Mouse (Mus musculus) forebrain, postnatal 0 days (tissue): Measurements from ENCODE around the gene Dapk1. TPM values are rescaled to one million over a fixed set of nuclear protein-coding genes. Genes with fewer than 3 reads are reported as not detected.
A peak's percentile ranks its signal among the peaks of the same experiment; 100 is the strongest.

Experiments used
- ATAC-seq: fragments of 200-750 bp; cut with Nextera tagmentation; 2 replicates; pipeline ENCODE4 v1.8.0; 2017; ENCODE audit warnings: mild to moderate bottlenecking, moderate library complexity
- DNase-seq: peaks from one replicate; pipeline ENCODE4 v3.0.0-alpha.2; 2015
- H3K27ac ChIP-seq: fragments of 300-500 bp; sonication (generic); 2 replicates; pipeline ENCODE4 v1.5.1; 2014; ENCODE audit warnings: low read depth, mild to moderate bottlenecking, antibody characterized with exemption, low read length, moderate library complexity, mixed read lengths
- H3K27me3 ChIP-seq: fragments of 300-500 bp; sonication (generic); 2 replicates; pipeline ENCODE4 v1.6.1; 2014; ENCODE audit warnings: mild to moderate bottlenecking, low read length, mixed read lengths; ENCODE audit not compliant: insufficient read depth
- H3K36me3 ChIP-seq: fragments of 300-500 bp; sonication (generic); 2 replicates; pipeline ENCODE4 v1.6.1; 2014; ENCODE audit warnings: mild to moderate bottlenecking, moderate library complexity; ENCODE audit not compliant: insufficient read depth
- H3K4me1 ChIP-seq: fragments of 300-500 bp; sonication (generic); 2 replicates; pipeline ENCODE4 v1.6.1; 2014; ENCODE audit warnings: antibody characterized with exemption; ENCODE audit not compliant: insufficient read depth
- H3K4me2 ChIP-seq: fragments of 300-500 bp; sonication (generic); 2 replicates; pipeline ENCODE4 v1.6.1; 2014; ENCODE audit warnings: low read depth, mild to moderate bottlenecking, moderate library complexity
- H3K4me3 ChIP-seq: fragments of 300-500 bp; sonication (generic); 2 replicates; pipeline ENCODE4 v1.5.1; 2014; ENCODE audit warnings: low read depth, low read length, mixed read lengths
- H3K9ac ChIP-seq: fragments of 300-500 bp; sonication (generic); 2 replicates; pipeline ENCODE4 v1.6.1; 2014; ENCODE audit warnings: mild to moderate bottlenecking
- H3K9me3 ChIP-seq: fragments of 300-500 bp; sonication (generic); 2 replicates; pipeline ENCODE4 v1.6.1; 2016; ENCODE audit warnings: low read length
- CTCF ChIP-seq: sonication (generic); IDR thresholded peaks from 2 replicates; pipeline ENCODE4 v1.5.1; 2016; ENCODE audit warnings: antibody characterized with exemption, control low read depth, low read depth
- WGBS: fragments of 180-500 bp; shearing (Covaris S2); extraction: QIAGEN DNeasy Blood & Tissue Kit; methylation state at CpG from one replicate; pipeline ENCODE4 v1.1.7; 2014; 5-methylcytosine and 5-hydroxymethylcytosine counted together
- polyA plus RNA-seq: library from polyadenylated mRNA; unstranded; fragments of >200 nt; fragmentation: Nextera tagmentation; extraction: Ambion mirVana; gene quantifications from 2 replicates; pipeline ENCODE4 v1.2.1, GENCODE M21; 2015
- total RNA-seq: library from RNA; depleted of rRNA; stranded (reverse); fragments of >200 nt; gene quantifications from 2 replicates; pipeline ENCODE4 v1.2.3, GENCODE M21; 2014

Gene Dapk1
- total and polyA plus RNA-seq, 2 experiments from 2014 or later = 35.6 to 72.6 TPM

DNA sequence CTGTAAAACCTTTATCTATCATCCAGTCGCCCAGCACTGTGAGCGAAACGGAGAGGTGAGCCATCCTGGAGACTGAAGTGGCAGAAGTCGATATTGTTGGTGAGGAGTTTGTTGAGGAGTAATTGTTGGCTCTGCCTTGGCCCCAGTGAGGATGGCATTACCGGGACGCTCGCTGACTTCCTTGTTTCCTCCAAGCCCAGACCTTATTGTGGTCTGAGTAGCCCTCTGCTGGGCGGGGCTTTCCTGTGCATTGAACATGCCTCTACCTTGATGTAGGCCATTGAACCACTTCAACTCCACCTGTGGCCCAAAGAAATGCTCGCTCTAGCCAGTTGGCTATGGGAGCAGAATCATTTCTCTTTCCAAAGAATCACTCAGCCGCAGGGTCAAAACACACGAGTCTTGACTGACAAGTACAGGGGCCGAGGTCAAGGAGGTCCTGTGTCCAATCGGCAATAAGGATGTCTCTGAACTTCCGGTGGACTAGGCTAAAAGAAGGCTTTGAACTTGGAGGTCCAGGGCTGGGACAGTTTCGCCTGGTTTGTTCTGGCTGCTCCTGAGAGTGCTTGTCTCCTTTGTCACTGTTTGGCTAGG is 13.4 kb downstream of the Dapk1 start:
- no peak overlapping the region for H3K4me3 ChIP-seq
- DNase-seq (no peak), ATAC-seq (no peak)
- peaks cover 9% of the 10 kb centered on the region; the same call in 1 of the 2 replicates for H3K36me3 ChIP-seq
- H3K4me1 ChIP-seq = peaks cover 4% of the 10 kb centered on the region; the same call in 1 of the 2 replicates
- no peaks in the 10 kb centered on the region for H3K9me3 ChIP-seq
- TF ChIP-seq CTCF = no peak
- H3K9ac ChIP-seq = no peak overlapping the region
- H3K27me3 ChIP-seq = no peaks in the 10 kb centered on the region
- WGBS = 73% methylated on average over 15 of the region's 15 CpGs
- H3K4me2 ChIP-seq = no peak overlapping the region
- H3K27ac ChIP-seq = no peak overlapping the region

DNA sequence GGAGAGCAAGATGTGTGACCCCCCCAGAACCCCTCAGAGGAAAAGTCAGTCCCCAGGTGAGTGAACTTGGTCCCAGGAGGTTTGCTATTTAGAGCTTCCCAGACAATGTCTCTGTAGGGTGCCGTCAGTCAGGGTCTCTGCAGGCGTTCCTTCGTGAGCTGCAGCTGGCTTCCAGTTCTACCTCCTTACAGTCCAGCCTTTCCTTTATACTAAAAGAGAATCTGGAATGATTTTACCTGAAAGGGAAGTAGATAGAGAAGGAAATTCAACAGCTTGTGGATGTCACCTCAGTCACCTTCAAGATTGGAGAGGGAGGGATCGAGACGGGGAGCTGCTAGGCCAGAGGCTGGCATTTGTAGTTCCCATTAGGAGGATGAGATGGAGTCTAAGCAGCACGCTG is 14.3 kb downstream of the Dapk1 start:
- DNase-seq (no peak), ATAC-seq (no peak)
- Histone ChIP-seq H3K4me2 (no peak overlapping the region), H3K4me3 (no peak overlapping the region), H3K27ac (no peak overlapping the region), H3K36me3 (peaks cover 9% of the 10 kb centered on the region; the same call in 1 of the 2 replicates), H3K4me1 (peaks cover 9% of the 10 kb centered on the region; the same call in 1 of the 2 replicates), H3K9me3 (no peaks in the 10 kb centered on the region), H3K9ac (no peak overlapping the region), H3K27me3 (no peaks in the 10 kb centered on the region)
- TF ChIP-seq CTCF = no peak
- WGBS = 56% methylated on average over 6 of the region's 6 CpGs

DNA sequence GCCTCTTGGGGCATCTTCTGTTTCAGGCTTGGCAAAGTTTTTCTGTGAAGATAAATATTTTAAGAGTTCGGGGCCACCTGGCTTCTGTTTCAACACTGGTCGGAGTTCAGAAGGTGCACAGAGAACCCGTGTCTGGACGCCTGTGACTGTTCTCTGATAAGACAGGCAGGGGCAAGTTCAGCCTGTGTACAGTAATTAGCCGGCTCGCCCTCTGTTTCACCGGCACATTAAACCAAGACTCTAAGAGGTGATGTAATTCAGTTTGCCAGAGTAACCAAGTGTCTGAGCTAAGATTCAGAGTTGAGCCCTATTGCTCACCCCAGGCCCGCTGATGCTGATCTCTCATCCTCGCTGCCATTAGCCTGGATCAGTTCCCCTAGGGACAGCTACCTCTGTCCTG is 16.5 kb downstream of the Dapk1 start:
- no peak for ATAC-seq
- H3K4me1 ChIP-seq = peaks cover 9% of the 10 kb centered on the region; the same call in 1 of the 2 replicates
- no peak overlapping the region for H3K27ac ChIP-seq
- no peak for DNase-seq
- no peaks in the 10 kb centered on the region for H3K27me3 ChIP-seq
- 43% methylated on average over 9 of the region's 9 CpGs for WGBS
- H3K9me3 ChIP-seq = no peaks in the 10 kb centered on the region
- TF ChIP-seq CTCF = no peak
- peaks cover 5% of the 10 kb centered on the region; the same call in 1 of the 2 replicates for H3K36me3 ChIP-seq
- no peak overlapping the region for H3K4me2 ChIP-seq
- H3K9ac ChIP-seq = no peak overlapping the region
- H3K4me3 ChIP-seq = no peak overlapping the region

DNA sequence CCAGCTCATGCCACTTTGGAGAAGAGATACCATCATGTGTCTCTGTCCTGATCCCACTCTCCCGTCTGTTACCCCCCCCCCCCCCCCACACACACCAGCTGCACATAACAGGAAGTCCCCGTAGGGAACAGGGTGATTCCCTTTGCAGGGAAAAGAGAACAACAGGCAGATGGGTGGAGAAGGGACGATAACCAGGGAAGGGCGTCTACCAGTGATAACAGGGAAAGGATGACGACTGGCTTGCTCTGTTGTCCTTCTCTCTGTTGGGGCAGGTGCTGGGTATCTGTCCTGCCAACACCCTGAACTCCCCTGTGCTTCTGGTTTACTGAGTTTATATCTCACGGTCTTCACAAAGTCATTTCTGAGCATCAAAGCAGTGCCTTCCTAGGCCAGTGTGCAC is 18.0 kb downstream of the Dapk1 start:
- no peaks in the 10 kb centered on the region for H3K9me3 ChIP-seq
- no peak overlapping the region for H3K27ac ChIP-seq
- H3K4me3 ChIP-seq = no peak overlapping the region
- no peaks in the 10 kb centered on the region for H3K27me3 ChIP-seq
- peaks cover 5% of the 10 kb centered on the region; the same call in 1 of the 2 replicates for H3K36me3 ChIP-seq
- DNase-seq = no peak
- no peak overlapping the region for H3K9ac ChIP-seq
- H3K4me2 ChIP-seq = no peak overlapping the region
- WGBS = 55% methylated on average over 6 of the region's 6 CpGs
- peak; percentile 23; the same call in 1 of the 2 replicates for ATAC-seq
- H3K4me1 ChIP-seq = peaks cover 9% of the 10 kb centered on the region; the same call in 1 of the 2 replicates
- TF ChIP-seq CTCF = no peak

DNA sequence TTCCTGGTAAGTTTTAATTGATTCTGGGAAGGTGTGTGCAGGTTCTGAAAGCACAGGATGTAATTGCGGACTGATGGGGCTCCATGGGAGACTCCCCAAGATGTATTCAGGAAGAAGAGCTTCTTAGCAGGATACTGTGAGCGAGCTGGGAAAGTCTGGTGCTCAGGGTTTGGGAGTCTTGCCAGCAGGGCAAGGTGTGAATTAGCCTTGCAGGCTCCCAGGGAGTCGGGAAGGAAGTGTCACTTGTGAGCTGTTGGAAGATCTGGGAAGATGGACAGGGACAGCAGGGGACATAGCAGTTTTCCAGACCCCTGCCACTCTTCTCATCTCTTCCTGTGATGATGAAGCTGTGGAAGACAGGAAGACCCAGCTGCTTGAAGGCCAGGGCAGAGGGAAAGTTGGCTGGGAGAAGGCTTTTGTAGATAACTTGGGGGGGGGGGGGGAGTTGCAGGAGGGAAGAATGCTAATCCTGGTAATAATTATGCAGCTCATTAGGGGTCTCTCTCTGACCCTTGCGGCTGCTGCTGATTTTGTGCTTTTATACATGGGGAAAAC is 19.7 kb downstream of the Dapk1 start:
- WGBS = 27% methylated on average over 4 of the region's 4 CpGs
- ATAC-seq (0 out of 2 replicates have a peak, but pooled peaks have one; percentile 18), DNase-seq (no peak)
- Histone ChIP-seq H3K4me3 (no peak overlapping the region), H3K27me3 (no peaks in the 10 kb centered on the region), H3K9ac (no peak overlapping the region), H3K4me1 (peaks cover 9% of the 10 kb centered on the region; the same call in 1 of the 2 replicates), H3K9me3 (no peaks in the 10 kb centered on the region), H3K27ac (no peak overlapping the region), H3K4me2 (no peak overlapping the region), H3K36me3 (peaks cover 5% of the 10 kb centered on the region; the same call in 1 of the 2 replicates)
- TF ChIP-seq CTCF = no peak

DNA sequence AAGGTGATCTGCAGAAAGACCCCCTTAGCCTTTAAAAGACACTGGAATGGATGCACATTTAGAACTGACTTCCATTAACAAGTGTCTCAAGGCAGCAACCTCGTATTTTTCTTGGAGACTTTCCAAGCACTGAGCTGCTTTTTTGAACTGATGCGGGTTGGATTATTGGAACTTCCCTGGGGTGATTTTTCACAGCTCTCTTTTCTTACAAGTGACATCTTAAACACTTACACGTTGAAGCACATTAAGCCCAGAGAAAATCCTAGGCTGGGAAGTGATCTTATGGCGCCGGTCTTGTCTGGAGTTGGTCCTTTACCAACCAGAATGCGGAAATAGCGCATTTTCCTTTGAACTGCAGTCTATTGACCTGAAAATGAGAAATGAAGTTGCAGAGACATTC is 23.8 kb downstream of the Dapk1 start:
- H3K9me3 ChIP-seq = no peaks in the 10 kb centered on the region
- WGBS = 50% methylated on average over 7 of the region's 7 CpGs

More for the DNA sequence above, 23.8 kb downstream of the Dapk1 start:
- ATAC-seq (no peak), DNase-seq (no peak)
- no peak overlapping the region for H3K4me2 ChIP-seq
- no peak overlapping the region for H3K4me3 ChIP-seq
- H3K4me1 ChIP-seq = 0 out of 2 replicates have a peak, but pooled peaks cover under 1% of the 10 kb centered on the region
- no peaks in the 10 kb centered on the region for H3K36me3 ChIP-seq
- no peak for TF ChIP-seq CTCF
- H3K27ac ChIP-seq = no peak overlapping the region
- no peaks in the 10 kb centered on the region for H3K27me3 ChIP-seq
- H3K9ac ChIP-seq = no peak overlapping the region
